Comparison of ENCODE assay signal across 8 mouse cellular contexts in genomic region chr8:84908421-84909161, GRCm38 (mm10). TPM values are rescaled to one million over a fixed set of nuclear protein-coding genes. Genes with fewer than 3 reads are reported as not detected.
A peak's percentile ranks its signal among the peaks of the same experiment; 100 is the strongest.
DNase-seq lines count a peak whose midpoint lies in the region; ATAC-seq and TF ChIP-seq lines count a peak whose summit lies in the region.

TSS of gene Dnase2a (plus strand) at chr8:84908560.

- intact Hi-C loops in heart, postnatal 25 days (cut with DNase I), result no loop called here

- TF ChIP-seq EP300 in ES-Bruce4 (IDR thresholded peaks at IDR 0.05; ENCODE audit: insufficient read depth, low read depth, low read length), result peak; percentile 30; the same call in 1 of the 2 replicates

- peak; percentile 90 for DNase-seq in cerebellum, adult 11-12 months
- DNase-seq in heart, postnatal 25 days (ENCODE audit: low spot score), result peak; percentile 96
- DNase-seq in layer of hippocampus, adult 18-20 months (ENCODE audit: low spot score in 2 of 2), result peak; percentile 66 to 82
- DNase-seq in lung, embryonic 14.5 days, result peak; percentile 97
- peak; percentile 81 for DNase-seq in thymus, adult 2 months

- peak; percentile 54 for TF ChIP-seq POLR2A in ES-Bruce4 (IDR thresholded peaks at IDR 0.05; ENCODE audit: insufficient read depth, low read length)
- 0 out of 2 replicates have a peak, but pooled peaks have one; percentile 28 for TF ChIP-seq POLR2A in olfactory bulb, adult 2 months (IDR thresholded peaks at IDR 0.05; ENCODE audit: insufficient read depth, low read depth, low read length)
- TF ChIP-seq POLR2A in thymus, adult 2 months (IDR thresholded peaks at IDR 0.05; ENCODE audit: control insufficient read depth, extremely low read depth, insufficient read depth, low read length, poor library complexity), result no peak

- H3K36me3 ChIP-seq in ES-Bruce4 (ENCODE audit: control insufficient read depth, insufficient read depth, low read length, poor library complexity, severe bottlenecking), result peaks cover 8% of the 10 kb centered on the region; the same call in 1 of the 2 replicates
- H3K36me3 ChIP-seq in forebrain, embryonic 15.5 days, result peaks cover 35% of the 10 kb centered on the region
- H3K36me3 ChIP-seq in lung, embryonic 14.5 days (ENCODE audit: insufficient read depth), result no peaks in the 10 kb centered on the region
- H3K36me3 ChIP-seq in thymus, adult 2 months (ENCODE audit: control insufficient read depth, insufficient read depth, low read length), result no peaks in the 10 kb centered on the region

- no peak for TF ChIP-seq CTCF in ES-Bruce4 (IDR thresholded peaks at IDR 0.05; ENCODE audit: low read depth, low read length)
- TF ChIP-seq CTCF in lung, embryonic 14.5 days (IDR thresholded peaks at IDR 0.05; ENCODE audit: low read depth), result no peak
- TF ChIP-seq CTCF in olfactory bulb, adult 2 months (IDR thresholded peaks at IDR 0.05; ENCODE audit: insufficient read depth, low read depth, low read length), result no peak
- no peak for TF ChIP-seq CTCF in thymus, adult 2 months (IDR thresholded peaks at IDR 0.05; ENCODE audit: borderline replicate concordance, control insufficient read depth, extremely low read depth, insufficient read depth, low read length, poor library complexity)

- peak within 1 kb of the TSS; percentile 58 for H3K27ac ChIP-seq in ES-Bruce4 (ENCODE audit: insufficient read depth, low read length)
- no peak within 1 kb of the TSS for H3K27ac ChIP-seq in forebrain, embryonic 15.5 days (replicated peaks)
- 0 out of 2 replicates have a peak within 1 kb of the TSS, but pooled peaks have one; percentile 30 for H3K27ac ChIP-seq in lung, embryonic 14.5 days (ENCODE audit: low read depth)
- H3K27ac ChIP-seq in olfactory bulb, adult 2 months (ENCODE audit: insufficient read depth, low read depth, low read length), result no peak within 1 kb of the TSS
- H3K27ac ChIP-seq in thymus, adult 2 months (ENCODE audit: control insufficient read depth, insufficient read depth, low read length), result no peak within 1 kb of the TSS

- H3K4me3 ChIP-seq in ES-Bruce4 (ENCODE audit: low read depth, low read length), result peak within 1 kb of the TSS; percentile 76
- peak within 1 kb of the TSS; percentile 38 for H3K4me3 ChIP-seq in forebrain, embryonic 15.5 days
- peak within 1 kb of the TSS; percentile 58 for H3K4me3 ChIP-seq in lung, embryonic 14.5 days (ENCODE audit: low read depth, low read length)
- peak within 1 kb of the TSS; percentile 46 for H3K4me3 ChIP-seq in olfactory bulb, adult 2 months (ENCODE audit: insufficient read depth, low read depth, low read length)
- H3K4me3 ChIP-seq in thymus, adult 2 months (ENCODE audit: control insufficient read depth, insufficient read depth, low read length), result peak within 1 kb of the TSS; percentile 33

- peak within 1 kb of the TSS; percentile 53 for H3K4me2 ChIP-seq in forebrain, embryonic 15.5 days (replicated peaks)
- peak within 1 kb of the TSS; percentile 93 for H3K4me2 ChIP-seq in lung, embryonic 14.5 days

- no peaks in the 10 kb centered on the region for H3K27me3 ChIP-seq in ES-Bruce4 (ENCODE audit: control insufficient read depth, insufficient read depth, low read length, poor library complexity, severe bottlenecking)
- H3K27me3 ChIP-seq in forebrain, embryonic 15.5 days, result peaks cover 9% of the 10 kb centered on the region; the same call in 1 of the 2 replicates
- peaks cover 32% of the 10 kb centered on the region for H3K27me3 ChIP-seq in lung, embryonic 14.5 days (ENCODE audit: insufficient read depth, low read length)
- H3K27me3 ChIP-seq in thymus, adult 2 months (ENCODE audit: control insufficient read depth, insufficient read depth, low read length), result no peaks in the 10 kb centered on the region

- H3K9me3 ChIP-seq in ES-Bruce4 (replicated peaks; ENCODE audit: control insufficient read depth, insufficient read depth, low read length, poor library complexity, severe bottlenecking), result no peaks in the 10 kb centered on the region
- no peaks in the 10 kb centered on the region for H3K9me3 ChIP-seq in forebrain, embryonic 15.5 days
- H3K9me3 ChIP-seq in lung, embryonic 14.5 days (ENCODE audit: low read depth, low read length), result no peaks in the 10 kb centered on the region

- under 1% methylated on average over 45 of the region's 45 CpGs for WGBS in forebrain, embryonic 15.5 days
- under 1% methylated on average over 45 of the region's 45 CpGs for WGBS in lung, embryonic 14.5 days
- 6% methylated on average over 45 of the region's 45 CpGs for WGBS in olfactory bulb, adult 2 months
- WGBS in thymus, adult 2 months, result 1% methylated on average over 45 of the region's 45 CpGs

- peaks cover 7% of the 10 kb centered on the region for H3K4me1 ChIP-seq in ES-Bruce4 (ENCODE audit: control insufficient read depth, insufficient read depth, low read length)
- H3K4me1 ChIP-seq in forebrain, embryonic 15.5 days, result peaks cover 18% of the 10 kb centered on the region
- 0 out of 2 replicates have a peak, but pooled peaks cover 6% of the 10 kb centered on the region for H3K4me1 ChIP-seq in lung, embryonic 14.5 days (ENCODE audit: insufficient read depth)
- peaks cover 19% of the 10 kb centered on the region for H3K4me1 ChIP-seq in olfactory bulb, adult 2 months (ENCODE audit: control insufficient read depth, insufficient read depth, low read length)
- H3K4me1 ChIP-seq in thymus, adult 2 months (replicated peaks; ENCODE audit: control insufficient read depth, insufficient read depth, low read length), result peaks cover 23% of the 10 kb centered on the region

- peak; percentile 77 for ATAC-seq in forebrain, embryonic 15.5 days (replicated peaks)
- peak; percentile 94 for ATAC-seq in lung, embryonic 14.5 days (ENCODE audit: insufficient read depth)

- peak within 1 kb of the TSS; percentile 91 for H3K9ac ChIP-seq in ES-Bruce4 (ENCODE audit: low read depth, poor library complexity, severe bottlenecking)
- peak within 1 kb of the TSS; percentile 43 for H3K9ac ChIP-seq in forebrain, embryonic 15.5 days (replicated peaks)
- peak within 1 kb of the TSS; percentile 69 for H3K9ac ChIP-seq in lung, embryonic 14.5 days

RNA-seq across cellular contexts. Expression of gene Dnase2a, which starts in this region (rescaled TPM):
- 27.5 and 30.9 TPM in 2 replicates for polyA plus RNA-seq in ES-Bruce4 (2011; ENCODE audit: insufficient read depth, insufficient read length, low read depth, missing spikeins)
- polyA plus RNA-seq in forebrain, embryonic 15.5 days (2015; fragmentation: Nextera tagmentation; extraction: Ambion mirVana), result 5.6 TPM in 2 replicates
- total RNA-seq in heart, postnatal 25 days (2021), result 1 to 10 TPM; 7.7 to 7.9 TPM
- total RNA-seq in layer of hippocampus, adult 18-20 months (2021), result 1 to 10 TPM; 2.8 to 5.1 TPM
- 12.0 and 15.3 TPM in 2 replicates for polyA plus RNA-seq in lung, embryonic 14.5 days (2014; fragmentation: Nextera tagmentation; extraction: Ambion mirVana)
- not detected in 2 replicates for polyA plus RNA-seq in olfactory bulb, adult 2 months (2012; ENCODE audit: insufficient read depth, insufficient read length, low replicate concordance, missing spikeins)
- polyA plus RNA-seq in thymus, adult 2 months (2012; rRNA removed), result 16.4 and 23.8 TPM in 2 replicates

Comparison
In these comparisons a context has a peak if more than half of its experiments do, and no peak if none do; other contexts are left out.
1. H3K27ac ChIP-seq: peak in ES-Bruce4 (single experiment) and lung, embryonic 14.5 days (single experiment); none in forebrain, embryonic 15.5 days (single experiment), olfactory bulb, adult 2 months (single experiment) and thymus, adult 2 months (single experiment).
2. Peak in every context shown above with its lines, with median percentiles within 50 percentile points of each other: H3K4me3 ChIP-seq, H3K9ac ChIP-seq and DNase-seq.